Mouse (Mus musculus) forebrain, postnatal 0 days (tissue): Measurements from ENCODE around the gene Glo1. TPM values are rescaled to one million over a fixed set of nuclear protein-coding genes. Genes with fewer than 3 reads are reported as not detected.

ENCODE experiments used
- ATAC-seq: fragments of 200-750 bp; cut with Nextera tagmentation; 2 replicates; pipeline ENCODE4 v1.8.0; 2017; ENCODE audit warnings: mild to moderate bottlenecking, moderate library complexity
- DNase-seq: peaks from one replicate; pipeline ENCODE4 v3.0.0-alpha.2; 2015
- H3K27ac ChIP-seq: fragments of 300-500 bp; sonication (generic); 2 replicates; pipeline ENCODE4 v1.5.1; 2014; ENCODE audit warnings: low read depth, mild to moderate bottlenecking, antibody characterized with exemption, low read length, moderate library complexity, mixed read lengths
- H3K27me3 ChIP-seq: fragments of 300-500 bp; sonication (generic); 2 replicates; pipeline ENCODE4 v1.6.1; 2014; ENCODE audit warnings: mild to moderate bottlenecking, low read length, mixed read lengths; ENCODE audit not compliant: insufficient read depth
- H3K36me3 ChIP-seq: fragments of 300-500 bp; sonication (generic); 2 replicates; pipeline ENCODE4 v1.6.1; 2014; ENCODE audit warnings: mild to moderate bottlenecking, moderate library complexity; ENCODE audit not compliant: insufficient read depth
- H3K4me1 ChIP-seq: fragments of 300-500 bp; sonication (generic); 2 replicates; pipeline ENCODE4 v1.6.1; 2014; ENCODE audit warnings: antibody characterized with exemption; ENCODE audit not compliant: insufficient read depth
- H3K4me2 ChIP-seq: fragments of 300-500 bp; sonication (generic); 2 replicates; pipeline ENCODE4 v1.6.1; 2014; ENCODE audit warnings: low read depth, mild to moderate bottlenecking, moderate library complexity
- H3K4me3 ChIP-seq: fragments of 300-500 bp; sonication (generic); 2 replicates; pipeline ENCODE4 v1.5.1; 2014; ENCODE audit warnings: low read depth, low read length, mixed read lengths
- H3K9ac ChIP-seq: fragments of 300-500 bp; sonication (generic); 2 replicates; pipeline ENCODE4 v1.6.1; 2014; ENCODE audit warnings: mild to moderate bottlenecking
- H3K9me3 ChIP-seq: fragments of 300-500 bp; sonication (generic); 2 replicates; pipeline ENCODE4 v1.6.1; 2016; ENCODE audit warnings: low read length
- CTCF ChIP-seq: sonication (generic); IDR thresholded peaks from 2 replicates; pipeline ENCODE4 v1.5.1; 2016; ENCODE audit warnings: antibody characterized with exemption, control low read depth, low read depth
- WGBS: fragments of 180-500 bp; shearing (Covaris S2); extraction: QIAGEN DNeasy Blood & Tissue Kit; methylation state at CpG from one replicate; pipeline ENCODE4 v1.1.7; 2014; 5-methylcytosine and 5-hydroxymethylcytosine counted together
- polyA plus RNA-seq: library from polyadenylated mRNA; unstranded; fragments of >200 nt; fragmentation: Nextera tagmentation; extraction: Ambion mirVana; gene quantifications from 2 replicates; pipeline ENCODE4 v1.2.1, GENCODE M21; 2015
- total RNA-seq: library from RNA; depleted of rRNA; stranded (reverse); fragments of >200 nt; gene quantifications from 2 replicates; pipeline ENCODE4 v1.2.3, GENCODE M21; 2014

Gene Glo1
- total and polyA plus RNA-seq, 2 experiments from 2014 or later = 150 to 194 TPM

DNA sequence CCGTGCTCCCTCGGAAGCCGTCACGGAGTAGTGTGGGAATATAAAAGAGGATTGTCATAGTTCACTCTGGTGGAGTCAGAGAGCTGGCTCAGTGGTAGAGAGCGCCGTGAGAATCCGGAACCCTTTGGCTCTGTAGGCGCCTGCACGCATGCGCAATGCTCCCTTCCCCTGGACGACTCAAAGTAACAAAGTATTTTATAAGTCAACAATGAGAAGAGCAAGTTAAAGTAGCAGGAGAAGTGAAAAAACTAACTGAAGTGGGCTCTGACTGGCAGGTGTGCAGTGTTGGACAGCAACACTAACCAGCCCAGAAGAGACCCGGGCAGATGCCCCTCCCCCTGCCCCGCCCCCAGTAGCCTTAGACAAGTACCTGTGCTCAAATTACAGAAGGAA is 31.5 kb upstream of the Glo1 start:
- WGBS = 13% methylated on average over 13 of the region's 13 CpGs
- peak overlapping the region; percentile 40 for H3K4me2 ChIP-seq
- ATAC-seq (peak; percentile 87), DNase-seq (peak; percentile 81)
- no peaks in the 10 kb centered on the region for H3K9me3 ChIP-seq
- TF ChIP-seq CTCF = no peak
- no peaks in the 10 kb centered on the region for H3K27me3 ChIP-seq
- H3K9ac ChIP-seq = peak overlapping the region; percentile 23
- H3K4me1 ChIP-seq = no peaks in the 10 kb centered on the region
- peak overlapping the region; percentile 22 for H3K4me3 ChIP-seq
- no peaks in the 10 kb centered on the region for H3K36me3 ChIP-seq
- H3K27ac ChIP-seq = no peak overlapping the region

DNA sequence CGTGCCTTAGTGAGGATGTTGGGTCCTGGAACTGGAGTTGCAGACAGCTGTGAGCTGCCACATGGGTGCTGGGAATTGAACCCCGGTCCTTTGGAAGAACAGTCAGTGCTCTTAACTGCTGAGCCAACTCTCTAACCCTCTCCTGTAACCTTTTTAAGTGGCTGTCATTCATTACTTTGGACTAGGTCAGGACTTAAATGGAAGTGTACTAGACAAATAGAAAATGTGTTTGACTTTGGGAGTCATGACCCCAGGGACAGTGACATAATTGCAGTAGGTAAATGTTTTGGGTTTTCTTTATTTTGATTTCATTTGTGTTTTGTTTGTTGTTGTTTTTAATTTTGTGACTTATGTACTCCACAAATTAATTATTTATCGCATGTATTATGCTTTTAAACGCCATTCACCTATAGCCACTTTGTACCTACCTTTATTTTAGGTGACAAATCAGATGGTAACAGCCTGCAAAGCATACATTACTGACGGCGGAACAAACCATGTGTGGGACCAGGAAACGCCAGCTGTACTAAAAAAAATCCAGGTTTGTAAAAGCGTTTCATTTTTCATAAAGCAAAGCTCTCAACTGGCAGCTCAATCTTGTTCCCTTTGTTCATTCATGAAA is 31.0 kb upstream of the Glo1 start:
- ATAC-seq = no peak
- Histone ChIP-seq H3K36me3 (no peaks in the 10 kb centered on the region), H3K9me3 (no peaks in the 10 kb centered on the region), H3K4me3 (peak overlapping the region; percentile 22), H3K27me3 (no peaks in the 10 kb centered on the region), H3K9ac (peak overlapping the region; percentile 23), H3K27ac (no peak overlapping the region), H3K4me2 (peak overlapping the region; percentile 40), H3K4me1 (no peaks in the 10 kb centered on the region)
- TF ChIP-seq CTCF = no peak
- WGBS = 48% methylated on average over 8 of the region's 8 CpGs
- no peak for DNase-seq

DNA sequence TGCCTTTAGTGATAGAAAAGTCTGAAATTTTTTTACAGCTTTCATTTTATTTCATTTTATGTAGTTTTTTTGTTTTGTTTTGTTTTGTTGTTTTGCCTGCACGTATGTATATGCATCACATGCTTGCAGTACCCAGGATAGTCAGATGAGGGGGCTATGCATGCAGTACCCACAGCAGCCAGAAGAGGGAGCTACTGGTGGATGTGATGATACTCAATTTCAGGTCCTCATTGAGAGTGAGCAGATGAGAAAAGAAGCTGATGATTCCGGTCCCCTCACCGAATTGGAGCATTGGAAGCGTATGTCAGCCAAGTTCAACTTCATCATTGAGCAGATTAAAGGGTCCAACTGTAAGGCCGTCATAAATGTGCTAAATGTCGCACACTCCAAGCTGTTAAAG is 26.3 kb upstream of the Glo1 start:
- TF ChIP-seq CTCF = peak; percentile 70
- H3K36me3 ChIP-seq = no peaks in the 10 kb centered on the region
- H3K4me1 ChIP-seq = no peaks in the 10 kb centered on the region
- ATAC-seq (no peak), DNase-seq (no peak)
- no peak overlapping the region for H3K4me2 ChIP-seq
- no peaks in the 10 kb centered on the region for H3K27me3 ChIP-seq
- H3K9ac ChIP-seq = no peak overlapping the region
- no peaks in the 10 kb centered on the region for H3K9me3 ChIP-seq
- H3K4me3 ChIP-seq = no peak overlapping the region
- no peak overlapping the region for H3K27ac ChIP-seq
- 96% methylated on average over 6 of the region's 6 CpGs for WGBS

DNA sequence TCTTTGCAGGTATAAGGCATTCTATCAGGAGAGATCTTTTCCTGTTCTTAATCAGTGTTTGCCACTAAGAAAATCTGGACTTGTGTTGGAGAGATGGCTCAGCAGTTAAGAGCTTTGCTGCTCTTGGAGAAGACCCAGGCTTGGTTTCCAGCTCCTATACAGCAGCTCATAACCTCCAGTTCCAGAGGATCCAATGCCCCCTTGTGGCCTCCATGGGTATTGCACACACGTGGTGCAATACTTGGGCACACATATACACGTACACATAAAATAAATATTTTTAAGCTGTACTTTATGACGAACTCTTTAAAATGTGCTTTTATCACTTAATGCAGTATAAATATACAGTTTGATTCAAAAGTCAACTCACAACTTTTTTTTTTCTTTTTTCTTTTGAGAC is 22.1 kb upstream of the Glo1 start:
- no peak overlapping the region for H3K4me3 ChIP-seq
- no peaks in the 10 kb centered on the region for H3K36me3 ChIP-seq
- peak; percentile 18 for TF ChIP-seq CTCF
- H3K9me3 ChIP-seq = no peaks in the 10 kb centered on the region
- H3K27ac ChIP-seq = no peak overlapping the region
- ATAC-seq (no peak), DNase-seq (no peak)
- no peaks in the 10 kb centered on the region for H3K4me1 ChIP-seq
- no peak overlapping the region for H3K9ac ChIP-seq
- H3K27me3 ChIP-seq = no peaks in the 10 kb centered on the region
- H3K4me2 ChIP-seq = no peak overlapping the region
- over 99% methylated on average over 3 of the region's 3 CpGs for WGBS

DNA sequence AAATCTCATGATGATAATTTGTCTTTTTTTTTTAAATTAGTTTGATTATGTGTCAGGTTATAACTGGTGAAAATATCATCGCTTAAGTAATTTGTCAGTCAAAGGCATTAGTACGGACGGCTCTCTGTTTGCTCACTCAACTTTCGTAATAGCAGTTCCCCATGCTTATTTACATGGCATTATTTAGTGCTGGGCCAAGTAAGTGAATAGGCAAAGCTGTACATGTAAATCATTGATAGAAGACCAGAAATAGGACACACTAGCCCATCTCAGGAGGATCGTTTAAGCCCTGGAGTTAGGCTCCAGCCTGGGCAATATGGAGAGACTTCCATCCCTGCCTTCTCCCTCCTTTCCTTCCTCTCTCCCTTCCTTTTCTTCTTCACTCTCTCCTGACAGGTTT is 14.2 kb upstream of the Glo1 start:
- ATAC-seq (no peak), DNase-seq (no peak)
- Histone ChIP-seq H3K4me1 (no peaks in the 10 kb centered on the region), H3K9ac (no peak overlapping the region), H3K4me3 (no peak overlapping the region), H3K4me2 (no peak overlapping the region), H3K36me3 (no peaks in the 10 kb centered on the region), H3K27ac (no peak overlapping the region), H3K27me3 (no peaks in the 10 kb centered on the region), H3K9me3 (no peaks in the 10 kb centered on the region)
- no peak for TF ChIP-seq CTCF
- 91% methylated on average over 5 of the region's 5 CpGs for WGBS

DNA sequence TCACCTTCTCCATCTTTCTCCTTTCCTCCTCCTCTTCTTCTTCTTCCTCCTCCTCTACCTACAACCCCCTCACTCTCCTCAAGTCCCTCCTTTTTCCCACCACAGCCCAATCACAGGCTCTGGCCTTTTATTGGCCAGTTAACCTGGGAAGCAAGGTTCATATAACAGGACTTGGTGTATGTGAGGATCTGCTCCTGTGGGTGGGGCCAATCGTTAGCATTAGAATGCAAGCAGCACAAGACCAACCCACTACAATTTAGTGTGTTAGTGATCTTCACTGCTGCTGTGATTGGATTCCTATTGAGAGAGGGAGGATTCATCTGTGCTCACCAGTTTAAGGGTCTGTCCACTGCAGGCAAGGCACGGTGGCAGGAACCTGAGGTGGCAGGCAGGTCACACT is 12.3 kb upstream of the Glo1 start:
- no peaks in the 10 kb centered on the region for H3K36me3 ChIP-seq
- H3K27me3 ChIP-seq = no peaks in the 10 kb centered on the region
- no peak overlapping the region for H3K4me2 ChIP-seq
- no peak overlapping the region for H3K4me3 ChIP-seq
- no peaks in the 10 kb centered on the region for H3K4me1 ChIP-seq
- no peaks in the 10 kb centered on the region for H3K9me3 ChIP-seq
- DNase-seq = no peak
- WGBS = 57% methylated on average over 2 of the region's 2 CpGs
- TF ChIP-seq CTCF = no peak
- no peak for ATAC-seq
- H3K27ac ChIP-seq = no peak overlapping the region
- no peak overlapping the region for H3K9ac ChIP-seq

DNA sequence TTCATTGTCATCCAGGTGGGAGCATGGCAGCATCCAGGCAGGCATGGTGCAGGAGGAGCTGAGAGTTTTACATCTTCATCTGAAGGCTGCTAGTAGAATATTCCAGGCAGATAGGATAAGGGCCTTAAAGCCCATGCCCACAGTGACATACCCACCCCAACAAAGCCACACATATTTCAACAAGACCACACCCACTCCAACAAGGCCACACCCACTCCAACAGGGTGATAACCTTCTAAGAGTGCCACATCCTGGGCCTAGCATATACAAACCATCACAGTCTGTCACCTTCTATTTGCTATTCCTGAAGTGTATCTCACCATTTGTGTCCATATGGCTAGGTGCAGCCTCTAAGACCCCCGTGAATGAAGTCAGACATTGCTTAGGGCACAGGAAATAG is 11.0 kb upstream of the Glo1 start:
- Histone ChIP-seq H3K27me3 (no peaks in the 10 kb centered on the region), H3K27ac (no peak overlapping the region), H3K4me1 (no peaks in the 10 kb centered on the region), H3K4me3 (no peak overlapping the region), H3K4me2 (no peak overlapping the region), H3K9ac (no peak overlapping the region), H3K9me3 (no peaks in the 10 kb centered on the region), H3K36me3 (no peaks in the 10 kb centered on the region)
- ATAC-seq (no peak), DNase-seq (no peak)
- no peak for TF ChIP-seq CTCF
- WGBS = 48% methylated on average over 1 of the region's 1 CpGs
